8 mouse cellular contexts compared by ENCODE assay signal in the genomic region with DNA sequence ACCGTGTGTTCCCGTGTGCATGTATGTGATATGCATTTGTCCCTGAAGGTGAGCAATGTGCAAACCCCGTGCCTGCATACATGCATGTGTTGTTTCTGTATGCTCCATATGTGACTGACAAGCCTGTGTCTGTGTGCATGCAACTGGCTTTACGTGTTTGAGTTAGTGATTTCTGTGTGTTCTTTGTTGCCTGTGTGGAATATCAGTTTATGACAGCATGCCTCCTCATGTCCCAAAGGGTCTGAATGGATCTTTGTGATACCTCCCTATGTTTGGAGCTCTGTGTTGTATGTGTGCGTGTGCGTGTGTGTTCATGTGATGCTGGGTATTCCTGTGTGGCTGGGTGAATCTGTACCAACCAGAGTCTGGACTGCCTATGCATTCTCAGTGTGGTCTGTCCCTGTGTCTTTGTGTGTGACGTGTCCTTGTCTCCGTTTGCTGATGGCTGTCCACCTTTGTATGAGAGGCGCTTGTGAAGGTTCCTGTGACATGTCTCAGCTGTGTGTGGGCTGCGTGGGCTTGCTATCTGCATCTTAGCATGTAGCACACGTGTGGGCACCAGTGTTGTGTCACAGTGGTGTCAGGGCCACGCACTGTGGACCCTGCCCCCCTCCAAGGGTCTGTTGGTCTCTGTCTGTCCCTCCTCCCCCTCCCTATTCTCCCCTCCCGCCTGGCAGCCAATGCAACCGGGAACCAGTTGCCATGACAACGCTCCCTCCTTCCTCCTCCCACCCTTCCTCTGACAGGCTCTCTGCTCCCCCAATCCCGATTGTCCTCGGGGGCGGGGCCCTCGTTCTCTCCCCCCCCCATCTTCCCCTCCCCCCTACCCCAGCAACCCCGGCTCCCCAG. TPM values are rescaled to one million over a fixed set of nuclear protein-coding genes. Genes with fewer than 3 reads are reported as not detected.
DNase-seq lines count a peak whose midpoint lies in the region; ATAC-seq and TF ChIP-seq lines count a peak whose summit lies in the region.

Gene Sult2b1 (minus strand): TSS at position 146 of the 849 bp plus-strand sequence.

- intact Hi-C loops in heart, postnatal 10 days (cut with DNase I), result no loop called here

- no peaks in the 10 kb centered on the region for H3K9me3 ChIP-seq in heart, embryonic 12.5 days (replicated peaks)
- no peaks in the 10 kb centered on the region for H3K9me3 ChIP-seq in forebrain, postnatal 0 days (ENCODE audit: low read length)

- peak within 1 kb of the TSS; percentile 87 for H3K4me2 ChIP-seq in heart, embryonic 12.5 days
- H3K4me2 ChIP-seq in forebrain, postnatal 0 days (ENCODE audit: low read depth), result peak within 1 kb of the TSS; percentile 83

- ATAC-seq in heart, embryonic 12.5 days (ENCODE audit: insufficient number of reproducible peaks, low FRiP score), result no peak
- peak; percentile 78 for ATAC-seq in forebrain, postnatal 0 days

- TF ChIP-seq CTCF in forebrain, postnatal 0 days (IDR thresholded peaks at IDR 0.05; ENCODE audit: low read depth), result no peak
- no peak for TF ChIP-seq CTCF in liver, adult 2 months (IDR thresholded peaks at IDR 0.05; ENCODE audit: low read depth, low read length)

- DNase-seq in heart, postnatal 10 days, result no peak
- DNase-seq in cerebellum, adult 11 months, result peak; percentile 90
- DNase-seq in forebrain, postnatal 0 days, result peak; percentile 98
- peak; percentile 75 for DNase-seq in kidney, postnatal 14 days
- no peak for DNase-seq in liver, adult 2 months (ENCODE audit: extremely low read depth, low read depth, low spot score)
- DNase-seq in right cerebral cortex, postnatal 14 days, result peak; percentile 94
- DNase-seq in spleen, postnatal 10 days (ENCODE audit: low spot score in 2 of 2), result no peak

- H3K4me3 ChIP-seq in heart, embryonic 12.5 days, result peak within 1 kb of the TSS; percentile 60
- H3K4me3 ChIP-seq in forebrain, postnatal 0 days (ENCODE audit: low read depth, low read length), result peak within 1 kb of the TSS; percentile 93
- peak within 1 kb of the TSS; percentile 51 for H3K4me3 ChIP-seq in liver, adult 2 months (ENCODE audit: insufficient read depth, low read depth, low read length)

- 23% methylated on average over 20 of the region's 20 CpGs for WGBS in heart, embryonic 12.5 days
- WGBS in forebrain, postnatal 0 days, result 12% methylated on average over 20 of the region's 20 CpGs
- WGBS in liver, adult 2 months, result 32% methylated on average over 18 of the region's 20 CpGs

- H3K27me3 ChIP-seq in heart, embryonic 12.5 days (replicated peaks), result peaks cover 73% of the 10 kb centered on the region
- H3K27me3 ChIP-seq in forebrain, postnatal 0 days (ENCODE audit: insufficient read depth, low read length), result no peaks in the 10 kb centered on the region
- peaks cover 15% of the 10 kb centered on the region for H3K27me3 ChIP-seq in liver, adult 2 months (ENCODE audit: control insufficient read depth, insufficient read depth, low read length)

- TF ChIP-seq POLR2A in liver, adult 2 months (IDR thresholded peaks at IDR 0.05; ENCODE audit: extremely low read depth, insufficient read depth, low read length), result no peak

- H3K36me3 ChIP-seq in heart, embryonic 12.5 days, result 0 out of 2 replicates have a peak, but pooled peaks cover under 1% of the 10 kb centered on the region
- H3K36me3 ChIP-seq in forebrain, postnatal 0 days (ENCODE audit: insufficient read depth), result peaks cover 27% of the 10 kb centered on the region
- no peaks in the 10 kb centered on the region for H3K36me3 ChIP-seq in liver, adult 2 months (ENCODE audit: control insufficient read depth, insufficient read depth, low read length)

- no peaks in the 10 kb centered on the region for H3K79me2 ChIP-seq in liver, adult 2 months (ENCODE audit: control insufficient read depth, insufficient read depth, low read length)

- peaks cover 21% of the 10 kb centered on the region for H3K4me1 ChIP-seq in heart, embryonic 12.5 days (replicated peaks)
- H3K4me1 ChIP-seq in forebrain, postnatal 0 days (ENCODE audit: insufficient read depth), result peaks cover 12% of the 10 kb centered on the region
- peaks cover 4% of the 10 kb centered on the region for H3K4me1 ChIP-seq in liver, adult 2 months (ENCODE audit: control insufficient read depth, insufficient read depth, low read length)

- no peak within 1 kb of the TSS for H3K27ac ChIP-seq in heart, embryonic 12.5 days (ENCODE audit: poor library complexity, severe bottlenecking)
- peak within 1 kb of the TSS; percentile 98 for H3K27ac ChIP-seq in forebrain, postnatal 0 days (ENCODE audit: low read depth, low read length)
- no peak within 1 kb of the TSS for H3K27ac ChIP-seq in liver, adult 2 months (replicated peaks; ENCODE audit: insufficient read depth, low read depth, low read length)

- peak within 1 kb of the TSS; percentile 67 for H3K9ac ChIP-seq in heart, embryonic 12.5 days
- peak within 1 kb of the TSS; percentile 93 for H3K9ac ChIP-seq in forebrain, postnatal 0 days
- H3K9ac ChIP-seq in liver, adult 2 months (ENCODE audit: low read depth, low read length), result peak within 1 kb of the TSS; percentile 57

RNA-seq across cellular contexts. Expression of gene Sult2b1, which starts in this region (rescaled TPM):
- 0.23 and 0.40 TPM in 2 replicates for polyA plus RNA-seq in heart, embryonic 12.5 days (2016; fragmentation: Nextera tagmentation; extraction: Ambion mirVana)
- not detected for total RNA-seq in heart, postnatal 10 days (2021)
- total RNA-seq in forebrain, postnatal 0 days (2014; rRNA removed), result 6.5 and 8.9 TPM in 2 replicates
- 9.6 and 10.0 TPM in 2 replicates for polyA plus RNA-seq in forebrain, postnatal 0 days (2015; fragmentation: Nextera tagmentation; extraction: Ambion mirVana)
- not detected in 2 replicates for total RNA-seq in liver, adult 2 months (2014; rRNA removed)
- 0.10 TPM in 1 of 2 replicates, not detected in the other for polyA plus RNA-seq in liver, adult 2 months (2012; rRNA removed)

Comparison
In these comparisons a context has a peak if more than half of its experiments do, and no peak if none do; other contexts are left out.
1. DNase-seq: peak in cerebellum, adult 11 months (single experiment), forebrain, postnatal 0 days (single experiment), kidney, postnatal 14 days (single experiment) and right cerebral cortex, postnatal 14 days (single experiment); none in heart, postnatal 10 days (0 of 2), liver, adult 2 months (single experiment) and spleen, postnatal 10 days (0 of 2).
2. Peak in every context shown above with its lines, with median percentiles within 50 percentile points of each other: H3K4me3 ChIP-seq and H3K9ac ChIP-seq.